Mouse (Mus musculus): ENCODE measurements at regions not wholly inside any gene's neighbourhood (a gene's known extent, or its start where the extent isn't known, plus 50 kb on each side); places are given as distances from the start of the nearest gene placed in this dataset.

DNA sequence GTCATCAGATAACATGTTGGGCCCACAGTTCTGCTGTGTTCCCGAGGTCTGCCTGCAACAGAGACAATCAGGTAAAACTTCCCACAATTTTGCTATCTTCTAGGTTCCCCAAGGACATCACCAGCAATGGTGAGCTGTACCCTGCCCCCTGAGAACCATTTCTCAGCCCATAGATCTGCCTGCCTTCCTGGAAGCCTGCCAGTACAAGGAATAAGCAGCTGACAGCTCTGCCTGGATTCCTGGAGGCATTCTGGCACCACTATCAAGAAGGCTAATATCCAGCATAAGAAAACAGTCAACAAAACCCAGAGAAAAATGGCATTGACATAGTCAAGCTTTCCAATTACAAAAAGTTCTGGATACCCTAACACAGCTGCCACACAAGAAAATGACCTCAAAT, 774.2 kb upstream of the Ppp6c start:
- DNase-seq, result peak; percentile 79 to 83

Measured in cerebellum, postnatal 10 days (tissue).